Mouse (Mus musculus): Measurements from ENCODE around the gene Dnal1.

Gene Dnal1

GRCm38 (mm10) chr12:84129931-84130330 is 15.8 kb downstream of the Dnal1 start:
- DNase-seq: no peak

- no peak for DNase-seq
Measured at GRCm38 (mm10) chr12:84132265-84132664, 18.1 kb downstream of the Dnal1 start.

GRCm38 (mm10) chr12:84137131-84137530 is 23.0 kb downstream of the Dnal1 start:
- no peak for DNase-seq

GRCm38 (mm10) chr12:84140135-84140534 is 26.0 kb downstream of the Dnal1 start:
- DNase-seq: no peak

- no peak for DNase-seq
Measured at GRCm38 (mm10) chr12:84141271-84141670, 27.1 kb downstream of the Dnal1 start.

- no peak for DNase-seq
Measured at GRCm38 (mm10) chr12:84142281-84143050, 28.3 kb downstream of the Dnal1 start.

GRCm38 (mm10) chr12:84147954-84148621 is 33.9 kb downstream of the Dnal1 start, which contains the start of gene Pnma1:
Pnma1 (minus strand) TSS chr12:84148489.
- DNase-seq: peak; percentile 84

- no peak for DNase-seq
Measured at GRCm38 (mm10) chr12:84148622-84149012, 34.5 kb downstream of the Dnal1 start.

GRCm38 (mm10) chr12:84149971-84150370 is 35.8 kb downstream of the Dnal1 start:
- DNase-seq: no peak

- no peak for DNase-seq
Measured at GRCm38 (mm10) chr12:84150976-84151375, 36.8 kb downstream of the Dnal1 start.

GRCm38 (mm10) chr12:84151911-84152310 is 37.7 kb downstream of the Dnal1 start:
- DNase-seq: no peak

- DNase-seq: no peak
Measured at GRCm38 (mm10) chr12:84152352-84153190, 38.4 kb downstream of the Dnal1 start.

- no peak for DNase-seq
Measured at GRCm38 (mm10) chr12:84153414-84153813, 39.2 kb downstream of the Dnal1 start.

GRCm38 (mm10) chr12:84154786-84155522 is 40.8 kb downstream of the Dnal1 start:
- DNase-seq: no peak

- no peak for DNase-seq
Measured at GRCm38 (mm10) chr12:84155523-84155871, 41.3 kb downstream of the Dnal1 start.

GRCm38 (mm10) chr12:84156210-84156609 is 42.0 kb downstream of the Dnal1 start:
- no peak for DNase-seq

- DNase-seq: no peak
Measured at GRCm38 (mm10) chr12:84158156-84158555, 44.0 kb downstream of the Dnal1 start.

GRCm38 (mm10) chr12:84160491-84160890 is 46.3 kb downstream of the Dnal1 start:
- no peak for DNase-seq

GRCm38 (mm10) chr12:84161116-84161515 is 47.0 kb downstream of the Dnal1 start:
- no peak for DNase-seq

GRCm38 (mm10) chr12:84161616-84162433 is 47.7 kb downstream of the Dnal1 start:
- no peak for DNase-seq

- DNase-seq: no peak
Measured at GRCm38 (mm10) chr12:84163133-84163532, 49.0 kb downstream of the Dnal1 start.

GRCm38 (mm10) chr12:84163586-84164110 is 49.5 kb downstream of the Dnal1 start:
- DNase-seq: no peak
